Mouse (Mus musculus) heart, adult 8-10 months (tissue): ENCODE results near the gene Tead4. TPM values are rescaled to one million over a fixed set of nuclear protein-coding genes. Genes with fewer than 3 reads are reported as not detected.
A peak's percentile ranks its signal among the peaks of the same experiment; 100 is the strongest.

ENCODE experiments used
- DNase-seq: peaks from one replicate; pipeline ENCODE4 v3.0.0; 2022; ENCODE audit warnings: low spot score
- total RNA-seq, 4 experiments: library from RNA; stranded (reverse); gene quantifications; 2 replicates each; pipeline ENCODE4 v1.2.4; 2022

The Tead4 gene
- total RNA-seq, 4 experiments from 2014 or later = 2.0 to 4.0 (median 3.1) TPM

DNA sequence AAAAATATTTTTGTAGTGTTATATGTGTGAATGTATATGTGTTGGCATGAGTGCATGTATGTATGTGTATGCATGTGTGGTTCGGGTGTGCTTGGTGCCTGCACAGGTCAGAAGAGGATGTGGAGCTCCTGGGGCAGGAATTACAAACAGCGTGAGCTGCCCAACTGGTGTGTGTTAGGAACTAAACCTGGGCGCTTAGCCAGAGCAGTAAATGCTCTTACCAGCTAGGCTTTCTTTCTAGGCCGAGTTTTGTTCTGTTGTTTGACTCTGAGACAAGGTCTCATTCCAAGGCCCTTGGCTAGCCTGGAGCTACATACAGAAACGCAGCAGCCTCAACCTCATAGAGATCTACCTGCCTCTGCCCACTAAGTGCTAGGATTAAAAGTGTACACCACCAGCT is 9.3 kb downstream of the Tead4 start:
- no peak for DNase-seq

DNA sequence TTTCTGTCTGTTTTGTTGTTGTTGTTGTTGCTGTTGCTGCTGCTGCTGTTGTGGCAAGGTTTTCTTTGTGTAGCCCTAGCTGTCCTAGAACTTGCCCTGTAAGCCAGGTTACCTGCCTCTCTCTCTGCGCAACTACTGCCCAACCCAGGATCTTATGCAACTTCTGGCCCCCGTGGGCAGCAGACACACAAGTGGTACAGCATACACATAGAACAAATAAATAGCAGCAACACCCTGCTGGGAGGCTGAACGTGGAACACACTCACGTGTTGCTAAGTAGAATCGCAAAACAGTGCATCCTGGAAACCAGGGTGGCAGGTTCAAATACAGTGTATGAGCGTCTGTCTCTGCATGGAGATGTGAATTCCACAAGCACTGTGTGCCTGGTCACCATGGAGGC is 11.9 kb downstream of the Tead4 start:
- no peak for DNase-seq

GRCm38 (mm10) chr6:128285792-128286430 is 14.7 kb downstream of the Tead4 start:
- DNase-seq = peak; percentile 45

DNA sequence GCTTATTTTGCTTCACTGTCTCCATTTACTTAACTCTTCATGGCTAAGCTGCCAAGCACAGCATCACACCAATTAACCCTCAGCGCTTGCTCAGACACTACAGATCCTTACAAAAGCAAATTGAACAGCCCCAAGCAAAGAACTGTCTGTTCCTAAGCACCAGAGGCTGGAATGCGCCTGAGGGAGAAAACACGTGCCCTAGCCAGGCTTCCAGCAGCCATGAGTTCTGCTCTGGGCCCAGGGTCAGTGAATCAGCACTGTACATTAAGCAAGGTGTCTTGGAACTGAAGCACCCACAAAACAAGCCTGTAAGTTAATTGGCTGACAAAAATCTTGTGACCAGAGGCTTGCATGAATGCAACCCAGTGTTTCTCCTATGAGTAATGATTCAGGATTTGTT is 18.5 kb downstream of the Tead4 start:
- DNase-seq = no peak

DNA sequence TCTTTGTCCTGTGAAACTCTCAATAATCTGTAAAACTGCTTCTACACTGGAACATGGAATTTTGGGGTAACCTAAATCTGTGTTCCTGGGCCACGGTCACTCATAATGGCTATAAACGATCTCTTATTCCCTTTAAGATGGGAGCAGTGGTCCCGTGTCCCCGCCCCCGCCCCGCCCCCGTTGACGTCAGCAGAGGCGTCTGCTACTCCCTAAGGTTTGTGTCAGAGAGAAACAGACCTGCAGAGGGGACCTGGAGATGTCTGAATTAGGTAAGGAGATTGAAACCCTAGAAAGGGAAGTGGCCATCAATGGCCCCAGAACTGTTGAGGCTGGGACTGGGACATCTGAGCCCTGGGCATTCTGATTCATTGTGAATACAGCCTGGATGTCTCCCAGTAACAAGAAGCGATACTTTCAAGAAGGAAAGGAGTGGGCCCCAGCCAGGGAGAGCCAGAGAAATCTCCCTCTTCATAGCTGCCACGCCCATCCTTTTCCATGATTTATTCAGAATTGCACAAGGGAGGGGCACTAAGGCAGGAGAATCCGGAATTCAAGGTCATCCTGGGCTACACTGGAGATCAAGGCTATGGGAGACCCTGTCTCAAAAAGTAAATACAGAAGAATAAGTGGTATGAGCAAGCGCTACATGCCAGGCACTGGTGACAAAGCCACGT is 20.0 kb downstream of the Tead4 start:
- no peak for DNase-seq

- no peak for DNase-seq
Measured at GRCm38 (mm10) chr6:128279608-128280007, 21.0 kb downstream of the Tead4 start.

- DNase-seq = no peak
Measured at GRCm38 (mm10) chr6:128279099-128279498, 21.5 kb downstream of the Tead4 start.

- no peak for DNase-seq
Measured at GRCm38 (mm10) chr6:128277132-128278085, 23.2 kb downstream of the Tead4 start.

GRCm38 (mm10) chr6:128276349-128276748 is 24.3 kb downstream of the Tead4 start:
- DNase-seq = no peak

DNA sequence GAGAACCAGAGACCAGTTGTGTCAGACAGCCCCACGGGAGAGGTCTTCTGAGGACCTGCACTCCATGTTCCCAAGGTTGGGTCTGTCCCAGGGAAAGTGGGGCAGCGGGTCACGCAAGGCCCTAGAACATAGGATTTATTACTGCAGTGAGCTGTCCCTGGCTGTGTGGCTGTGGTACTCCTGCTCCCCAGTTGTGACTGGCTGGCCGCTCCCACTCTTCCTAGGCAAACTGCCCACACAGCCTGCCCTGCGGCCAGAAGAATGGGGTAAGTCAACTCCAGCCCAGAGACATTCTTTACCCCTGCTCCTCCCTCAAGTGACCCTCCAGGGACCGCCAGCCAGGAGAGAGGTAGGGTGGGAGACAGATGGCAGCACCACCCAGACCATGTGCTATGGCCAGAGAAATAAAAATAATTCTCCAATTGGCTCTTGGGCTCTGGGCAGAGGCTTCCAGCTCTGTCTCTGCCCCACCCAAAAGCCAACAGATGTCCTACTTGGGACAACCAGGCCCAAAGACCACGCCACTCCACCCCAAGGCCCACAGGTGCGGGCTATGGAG is 25.0 kb downstream of the Tead4 start:
- DNase-seq = no peak

DNA sequence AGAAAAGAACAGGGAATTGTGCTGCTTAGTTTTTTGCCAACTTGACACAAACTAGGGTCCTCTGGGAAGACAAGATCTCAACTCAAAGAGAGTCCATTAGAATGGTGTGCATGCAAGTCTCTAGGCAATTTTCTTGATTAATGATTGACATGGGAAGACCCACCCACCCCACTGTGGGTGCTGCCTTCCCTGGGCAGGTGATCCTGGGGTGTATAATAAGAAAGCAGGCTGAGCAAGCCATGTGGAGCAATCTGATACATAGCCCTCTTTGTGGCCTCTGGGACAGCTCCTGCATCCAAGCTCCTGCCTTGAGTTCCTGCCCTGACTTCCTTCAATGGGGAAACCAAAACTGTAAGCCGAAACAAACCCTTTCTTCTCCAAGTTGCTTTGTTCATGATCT is 27.1 kb downstream of the Tead4 start:
- no peak for DNase-seq

- no peak for DNase-seq
Measured at GRCm38 (mm10) chr6:128272754-128273153, 27.9 kb downstream of the Tead4 start.

- no peak for DNase-seq
Measured at GRCm38 (mm10) chr6:128269850-128270249, 30.8 kb downstream of the Tead4 start.

DNA sequence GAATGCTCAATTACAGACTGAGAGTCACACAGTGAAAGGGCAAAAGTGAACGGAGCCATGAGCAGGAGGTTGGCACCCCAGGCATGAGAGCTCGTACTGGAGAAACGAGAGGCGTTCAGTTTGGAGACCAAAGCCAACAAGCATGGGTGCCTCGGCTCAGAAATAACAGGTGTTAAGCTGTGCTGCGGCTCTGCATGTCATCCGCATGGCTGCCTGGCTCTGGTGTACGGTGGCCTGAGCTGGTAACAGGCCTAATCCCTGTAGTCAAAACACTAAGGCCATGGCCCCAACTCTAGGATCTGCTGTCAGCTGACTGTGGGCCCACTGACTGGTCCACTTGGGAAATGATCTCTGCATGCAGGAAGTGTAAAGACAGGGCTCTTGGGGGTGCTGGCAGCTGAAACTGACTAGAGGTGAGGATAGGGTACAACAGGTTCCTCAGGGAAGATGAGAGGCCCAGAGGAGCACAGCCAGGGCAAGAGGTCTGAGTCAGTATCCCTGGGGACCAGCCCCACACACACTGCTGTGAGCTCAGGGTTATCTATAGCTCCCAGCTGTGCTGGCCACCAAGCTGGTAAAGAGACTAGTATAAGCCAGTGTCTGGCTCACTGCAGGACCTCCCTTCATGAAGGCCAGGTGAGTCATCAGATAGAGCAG is 35.6 kb downstream of the Tead4 start:
- no peak for DNase-seq

GRCm38 (mm10) chr6:128261486-128261885 is 39.1 kb downstream of the Tead4 start:
- no peak for DNase-seq

DNA sequence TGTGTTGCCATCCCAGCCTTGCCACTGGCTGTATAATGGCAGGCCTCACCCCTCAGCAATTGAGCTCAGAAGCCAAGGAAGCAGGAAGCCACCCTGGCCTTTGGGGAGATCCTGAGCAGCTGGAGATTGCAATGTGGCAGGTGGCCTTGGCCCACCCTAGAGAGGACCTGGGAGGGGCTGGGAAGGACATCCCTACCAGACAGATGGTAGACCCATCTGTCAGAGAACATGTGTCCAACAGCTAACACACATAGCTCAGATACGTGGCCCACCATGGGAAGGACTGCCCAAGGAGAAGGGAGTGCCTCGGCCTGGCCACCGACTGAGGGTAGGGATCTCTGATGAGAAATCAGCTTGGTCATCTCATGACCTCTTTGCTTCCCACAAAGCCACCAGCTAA is 41.4 kb downstream of the Tead4 start:
- DNase-seq = no peak

- no peak for DNase-seq
Measured at GRCm38 (mm10) chr6:128255941-128256340, 44.7 kb downstream of the Tead4 start.

DNA sequence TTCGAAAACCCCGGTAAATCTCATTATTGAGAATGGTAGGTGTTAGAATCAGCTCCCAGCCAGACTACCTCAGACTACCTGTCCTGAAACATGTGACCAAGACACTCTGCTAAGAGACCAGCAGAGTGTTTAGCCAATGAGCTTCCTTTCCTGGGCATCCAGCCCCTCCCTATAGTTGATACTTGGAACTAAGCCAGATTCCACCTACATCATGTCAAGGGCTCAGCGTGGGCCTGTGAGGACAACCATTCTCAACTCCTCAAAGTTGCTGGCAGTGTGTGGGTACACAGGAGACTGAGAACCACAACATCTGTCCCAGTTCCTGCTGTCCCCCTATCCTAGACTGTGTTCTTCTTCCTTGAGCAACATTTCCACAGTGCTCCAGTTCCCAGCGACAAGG is 45.3 kb downstream of the Tead4 start:
- no peak for DNase-seq

DNA sequence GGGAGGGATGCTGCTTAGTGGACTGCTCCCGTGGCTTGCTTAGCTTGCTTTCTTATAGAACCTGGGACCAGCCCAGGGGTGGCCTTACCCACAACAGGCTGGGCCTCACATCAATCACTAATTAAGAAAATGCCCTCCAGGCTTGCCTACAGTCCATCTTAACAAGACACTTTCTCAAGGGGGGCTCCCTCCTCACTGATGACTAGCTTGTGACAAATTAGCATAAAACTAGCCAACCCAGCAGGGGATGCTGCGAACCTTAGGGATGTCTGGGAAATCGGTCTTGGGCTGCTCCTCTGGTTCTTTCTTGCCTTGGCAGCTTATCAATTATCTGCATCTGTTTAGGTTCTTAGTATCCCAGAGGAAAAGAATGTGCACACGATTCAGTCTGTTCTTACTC is 46.1 kb downstream of the Tead4 start:
- DNase-seq = no peak

- no peak for DNase-seq
Measured at GRCm38 (mm10) chr6:128253111-128253510, 47.5 kb downstream of the Tead4 start.

DNA sequence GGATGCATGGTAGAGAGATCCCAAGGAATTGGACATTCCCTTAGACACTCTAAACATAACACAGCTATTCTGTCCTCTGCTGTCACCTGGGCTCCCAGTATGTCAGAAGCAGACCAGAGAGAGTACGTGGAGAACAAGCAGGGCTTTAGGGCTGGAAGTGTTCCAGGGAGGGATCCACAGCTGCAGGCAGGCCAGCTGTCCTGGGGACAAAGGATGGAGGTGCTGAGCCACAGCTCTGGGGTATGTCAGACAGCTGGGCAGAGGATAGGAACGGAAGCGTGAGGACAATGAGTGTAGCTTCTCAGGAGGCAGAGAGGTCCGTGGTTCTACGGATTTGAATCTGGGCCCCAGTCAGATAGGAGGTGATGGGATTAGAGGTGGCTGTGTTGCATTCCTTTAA is 50.0 kb downstream of the Tead4 start:
- DNase-seq = no peak
